Mouse (Mus musculus): ENCODE measurements around the gene Rrnad1. TPM values are rescaled to one million over a fixed set of nuclear protein-coding genes. Genes with fewer than 3 reads are reported as not detected.

The Rrnad1 gene
- polyA plus RNA-seq, 1 experiment from 2014 or later, result 19.9 TPM

- Histone ChIP-seq H3K4me1 (ENCODE audit: insufficient read depth, low read length) (peaks cover 45% of the 10 kb centered on the region), H3K27ac (ENCODE audit: low read length) (peak within 1 kb of the TSS; percentile 85), H3K36me3 (ENCODE audit: insufficient read depth, low read length) (peaks cover 9% of the 10 kb centered on the region; the same call in 1 of the 2 replicates), H3K4me2 (replicated peaks; ENCODE audit: low read depth, low read length) (peak within 1 kb of the TSS; percentile 91), H3K9me3 (ENCODE audit: low read length) (no peaks in the 10 kb centered on the region), H3K9ac (replicated peaks; ENCODE audit: low read length) (peak within 1 kb of the TSS; percentile 85), H3K27me3 (ENCODE audit: insufficient read depth, low read length) (no peaks in the 10 kb centered on the region), H3K4me3 (ENCODE audit: low read length) (peak within 1 kb of the TSS; percentile 74)
- WGBS, result under 1% methylated on average over 44 of the region's 44 CpGs
- peak; percentile 72 for ATAC-seq (ENCODE audit: low FRiP score, low TSS enrichment)
Observed at GRCm38 (mm10) chr3:87970939-87971488, 40.5 kb upstream of the Rrnad1 start, which contains the start of gene Nes. TSS of gene Nes (plus strand) at chr3:87971078.

- peak overlapping the region; percentile 74 for H3K4me3 ChIP-seq (ENCODE audit: low read length)
- peak overlapping the region; percentile 85 for H3K27ac ChIP-seq (ENCODE audit: low read length)
- WGBS, result under 1% methylated on average over 21 of the region's 21 CpGs
- peak; percentile 10; the same call in 1 of the 2 replicates for ATAC-seq (ENCODE audit: low FRiP score, low TSS enrichment)
- H3K9ac ChIP-seq (replicated peaks; ENCODE audit: low read length), result peak overlapping the region; percentile 28
- H3K36me3 ChIP-seq (ENCODE audit: insufficient read depth, low read length), result peaks cover 4% of the 10 kb centered on the region; the same call in 1 of the 2 replicates
- H3K4me1 ChIP-seq (ENCODE audit: insufficient read depth, low read length), result peaks cover 45% of the 10 kb centered on the region
- H3K27me3 ChIP-seq (ENCODE audit: insufficient read depth, low read length), result no peaks in the 10 kb centered on the region
- H3K9me3 ChIP-seq (ENCODE audit: low read length), result no peaks in the 10 kb centered on the region
- peak overlapping the region; percentile 91 for H3K4me2 ChIP-seq (replicated peaks; ENCODE audit: low read depth, low read length)
Observed at GRCm38 (mm10) chr3:87970184-87970938, 39.8 kb upstream of the Rrnad1 start.

DNA sequence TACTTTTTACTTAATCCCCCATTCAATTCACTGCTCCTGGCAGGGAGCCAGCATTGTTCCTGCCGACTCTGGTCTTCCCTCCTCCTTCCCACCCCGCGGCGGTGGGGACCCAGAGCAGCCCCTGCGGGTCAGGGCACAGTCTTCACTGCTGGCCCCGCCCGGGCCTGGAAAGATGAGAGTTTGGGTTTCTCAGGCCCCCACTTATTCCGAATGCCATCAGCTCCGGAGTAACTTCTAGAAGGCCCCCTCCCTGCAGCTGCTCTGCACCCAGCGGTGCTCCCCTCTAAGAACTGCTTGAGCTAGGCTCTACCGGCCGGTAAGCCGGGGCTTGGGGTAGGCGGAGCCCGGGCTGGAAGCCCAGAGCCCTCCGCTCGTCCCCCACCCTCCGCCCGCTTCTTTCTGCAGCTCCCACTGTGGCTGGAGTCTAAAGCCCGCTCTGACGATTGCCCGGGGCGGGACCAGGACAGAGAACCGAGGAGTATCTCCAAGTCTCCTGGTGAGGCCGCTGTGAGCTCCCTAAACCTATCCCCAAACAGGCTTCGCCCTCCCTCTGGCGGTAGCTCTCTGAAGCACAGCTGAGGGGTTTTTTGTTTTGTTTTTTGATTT lies 30.2 kb upstream of the Rrnad1 start:
- H3K4me1 ChIP-seq (ENCODE audit: insufficient read depth, low read length), result peaks cover 26% of the 10 kb centered on the region; the same call in 1 of the 2 replicates
- under 1% methylated on average over 27 of the region's 27 CpGs for WGBS
- no peaks in the 10 kb centered on the region for H3K36me3 ChIP-seq (ENCODE audit: insufficient read depth, low read length)
- peak overlapping the region; percentile 95 for H3K27ac ChIP-seq (ENCODE audit: low read length)
- no peaks in the 10 kb centered on the region for H3K9me3 ChIP-seq (ENCODE audit: low read length)
- ATAC-seq (ENCODE audit: low FRiP score, low TSS enrichment), result peak; percentile 98
- no peaks in the 10 kb centered on the region for H3K27me3 ChIP-seq (ENCODE audit: insufficient read depth, low read length)
- H3K4me3 ChIP-seq (ENCODE audit: low read length), result peak overlapping the region; percentile 52
- H3K9ac ChIP-seq (replicated peaks; ENCODE audit: low read length), result peak overlapping the region; percentile 74
- peak overlapping the region; percentile 87 for H3K4me2 ChIP-seq (replicated peaks; ENCODE audit: low read depth, low read length)

GRCm38 (mm10) chr3:87960191-87960585 lies 29.7 kb upstream of the Rrnad1 start:
- Histone ChIP-seq H3K36me3 (ENCODE audit: insufficient read depth, low read length) (no peaks in the 10 kb centered on the region), H3K4me1 (ENCODE audit: insufficient read depth, low read length) (peaks cover 26% of the 10 kb centered on the region; the same call in 1 of the 2 replicates), H3K9ac (replicated peaks; ENCODE audit: low read length) (peak overlapping the region; percentile 74), H3K4me2 (replicated peaks; ENCODE audit: low read depth, low read length) (peak overlapping the region; percentile 87), H3K9me3 (ENCODE audit: low read length) (no peaks in the 10 kb centered on the region), H3K4me3 (ENCODE audit: low read length) (peak overlapping the region; percentile 52), H3K27ac (ENCODE audit: low read length) (peak overlapping the region; percentile 95), H3K27me3 (ENCODE audit: insufficient read depth, low read length) (no peaks in the 10 kb centered on the region)
- ATAC-seq (ENCODE audit: low FRiP score, low TSS enrichment), result no peak
- 9% methylated on average over 10 of the region's 10 CpGs for WGBS

- H3K4me3 ChIP-seq (ENCODE audit: low read length), result no peak overlapping the region
- ATAC-seq (ENCODE audit: low FRiP score, low TSS enrichment), result no peak
- H3K9me3 ChIP-seq (ENCODE audit: low read length), result no peaks in the 10 kb centered on the region
- H3K36me3 ChIP-seq (ENCODE audit: insufficient read depth, low read length), result no peaks in the 10 kb centered on the region
- no peak overlapping the region for H3K4me2 ChIP-seq (replicated peaks; ENCODE audit: low read depth, low read length)
- WGBS, result 71% methylated on average over 7 of the region's 7 CpGs
- H3K4me1 ChIP-seq (ENCODE audit: insufficient read depth, low read length), result peaks cover 26% of the 10 kb centered on the region; the same call in 1 of the 2 replicates
- H3K9ac ChIP-seq (replicated peaks; ENCODE audit: low read length), result no peak overlapping the region
- H3K27me3 ChIP-seq (ENCODE audit: insufficient read depth, low read length), result no peaks in the 10 kb centered on the region
- H3K27ac ChIP-seq (ENCODE audit: low read length), result peak overlapping the region; percentile 95; the same call in 1 of the 2 replicates
Observed at GRCm38 (mm10) chr3:87959371-87959770, 28.9 kb upstream of the Rrnad1 start.

DNA sequence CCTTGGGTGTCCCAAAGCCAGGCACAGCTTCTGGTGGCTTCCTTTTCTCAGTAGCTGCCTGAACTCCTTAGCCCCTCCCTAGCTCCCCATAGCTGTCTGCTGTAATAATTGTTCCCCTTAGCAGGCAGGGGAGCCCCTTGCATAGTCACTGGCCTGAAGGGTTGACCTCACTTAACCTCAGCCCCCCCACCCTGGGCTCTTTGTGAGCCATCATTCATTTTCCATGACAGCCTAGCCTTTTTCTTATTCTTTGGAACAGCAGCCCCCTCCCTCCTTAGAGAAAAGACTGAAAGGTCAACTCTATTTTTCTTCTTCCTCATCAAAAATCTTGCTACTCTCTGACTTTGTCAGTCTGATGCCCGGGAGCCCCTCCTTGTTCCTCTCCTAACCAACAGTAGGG lies 28.4 kb upstream of the Rrnad1 start:
- WGBS, result 59% methylated on average over 1 of the region's 1 CpGs
- H3K27ac ChIP-seq (ENCODE audit: low read length), result peak overlapping the region; percentile 76
- no peak for ATAC-seq (ENCODE audit: low FRiP score, low TSS enrichment)
- H3K4me3 ChIP-seq (ENCODE audit: low read length), result no peak overlapping the region
- H3K4me2 ChIP-seq (replicated peaks; ENCODE audit: low read depth, low read length), result no peak overlapping the region
- H3K9ac ChIP-seq (replicated peaks; ENCODE audit: low read length), result no peak overlapping the region
- H3K27me3 ChIP-seq (ENCODE audit: insufficient read depth, low read length), result no peaks in the 10 kb centered on the region
- no peaks in the 10 kb centered on the region for H3K36me3 ChIP-seq (ENCODE audit: insufficient read depth, low read length)
- peaks cover 26% of the 10 kb centered on the region; the same call in 1 of the 2 replicates for H3K4me1 ChIP-seq (ENCODE audit: insufficient read depth, low read length)
- H3K9me3 ChIP-seq (ENCODE audit: low read length), result no peaks in the 10 kb centered on the region

GRCm38 (mm10) chr3:87958476-87958875 lies 28.0 kb upstream of the Rrnad1 start:
- ATAC-seq (ENCODE audit: low FRiP score, low TSS enrichment), result no peak
- Histone ChIP-seq H3K9ac (replicated peaks; ENCODE audit: low read length) (no peak overlapping the region; the same call in 1 of the 2 replicates), H3K27ac (ENCODE audit: low read length) (peak overlapping the region; percentile 76), H3K4me3 (ENCODE audit: low read length) (no peak overlapping the region), H3K9me3 (ENCODE audit: low read length) (no peaks in the 10 kb centered on the region), H3K27me3 (ENCODE audit: insufficient read depth, low read length) (no peaks in the 10 kb centered on the region), H3K36me3 (ENCODE audit: insufficient read depth, low read length) (no peaks in the 10 kb centered on the region), H3K4me1 (ENCODE audit: insufficient read depth, low read length) (peaks cover 26% of the 10 kb centered on the region; the same call in 1 of the 2 replicates), H3K4me2 (replicated peaks; ENCODE audit: low read depth, low read length) (no peak overlapping the region)
- WGBS, result 8% methylated on average over 4 of the region's 4 CpGs

GRCm38 (mm10) chr3:87958056-87958455 lies 27.5 kb upstream of the Rrnad1 start:
- no peak for ATAC-seq (ENCODE audit: low FRiP score, low TSS enrichment)
- no peak overlapping the region for H3K4me2 ChIP-seq (replicated peaks; ENCODE audit: low read depth, low read length)
- peak overlapping the region; percentile 76 for H3K27ac ChIP-seq (ENCODE audit: low read length)
- H3K27me3 ChIP-seq (ENCODE audit: insufficient read depth, low read length), result no peaks in the 10 kb centered on the region
- no peaks in the 10 kb centered on the region for H3K9me3 ChIP-seq (ENCODE audit: low read length)
- 19% methylated on average over 1 of the region's 1 CpGs for WGBS
- H3K4me1 ChIP-seq (ENCODE audit: insufficient read depth, low read length), result peaks cover 27% of the 10 kb centered on the region; the same call in 1 of the 2 replicates
- no peak overlapping the region for H3K4me3 ChIP-seq (ENCODE audit: low read length)
- no peak overlapping the region; the same call in 1 of the 2 replicates for H3K9ac ChIP-seq (replicated peaks; ENCODE audit: low read length)
- no peaks in the 10 kb centered on the region for H3K36me3 ChIP-seq (ENCODE audit: insufficient read depth, low read length)

DNA sequence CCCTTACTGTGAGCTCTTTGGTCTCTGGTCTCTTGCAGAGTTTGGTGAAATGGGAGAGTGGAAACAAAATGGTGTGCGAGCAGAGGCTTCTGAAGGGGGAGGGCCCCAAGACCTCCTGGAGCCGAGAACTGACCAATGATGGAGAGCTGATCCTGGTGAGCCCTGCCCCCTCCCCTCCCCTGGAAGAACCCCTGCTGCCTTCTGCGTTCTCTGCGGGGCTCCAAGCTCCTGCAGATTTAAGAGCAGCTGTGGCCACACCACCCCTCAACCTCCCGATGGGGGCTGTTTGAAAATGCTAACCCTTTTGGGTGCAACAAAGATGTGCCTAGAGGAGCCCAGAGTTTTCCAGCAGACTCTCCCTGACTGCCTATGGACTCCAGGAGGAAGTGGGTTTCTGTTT lies 21.9 kb upstream of the Rrnad1 start:
- peak overlapping the region; percentile 38 for H3K4me2 ChIP-seq (replicated peaks; ENCODE audit: low read depth, low read length)
- H3K4me1 ChIP-seq (ENCODE audit: insufficient read depth, low read length), result peaks cover 49% of the 10 kb centered on the region
- no peaks in the 10 kb centered on the region for H3K9me3 ChIP-seq (ENCODE audit: low read length)
- 0 out of 2 replicates have a peak overlapping the region, but pooled peaks have one; percentile 2 for H3K27ac ChIP-seq (ENCODE audit: low read length)
- peak overlapping the region; percentile 21 for H3K4me3 ChIP-seq (ENCODE audit: low read length)
- H3K36me3 ChIP-seq (ENCODE audit: insufficient read depth, low read length), result no peaks in the 10 kb centered on the region
- WGBS, result 5% methylated on average over 5 of the region's 5 CpGs
- peak overlapping the region; percentile 39 for H3K9ac ChIP-seq (replicated peaks; ENCODE audit: low read length)
- peak; percentile 71 for ATAC-seq (ENCODE audit: low FRiP score, low TSS enrichment)
- peaks cover 16% of the 10 kb centered on the region; the same call in 1 of the 2 replicates for H3K27me3 ChIP-seq (ENCODE audit: insufficient read depth, low read length)
